Mouse (Mus musculus) adrenal gland, postnatal 25 days (tissue): ENCODE results near the gene Srsf3. TPM values are rescaled to one million over a fixed set of nuclear protein-coding genes. Genes with fewer than 3 reads are reported as not detected.

ENCODE experiments used
- DNase-seq: peaks from one replicate; pipeline ENCODE4 v3.0.0; 2021; ENCODE audit warnings: mixed read lengths
- total RNA-seq: library from RNA; stranded (reverse); gene quantifications from 2 replicates; pipeline ENCODE4 v1.2.3, GENCODE M21; 2021

Gene Srsf3
- total RNA-seq, 1 experiment from 2014 or later, result 172 TPM

- DNase-seq, result peak; percentile 54
Observed at GRCm38 (mm10) chr17:29045741-29046530, 13.5 kb downstream of the Srsf3 start.

GRCm38 (mm10) chr17:29046863-29047262 lies 14.4 kb downstream of the Srsf3 start:
- no peak for DNase-seq

- DNase-seq, result no peak
Observed at GRCm38 (mm10) chr17:29047697-29048514, 15.5 kb downstream of the Srsf3 start.

GRCm38 (mm10) chr17:29048748-29049507 lies 16.5 kb downstream of the Srsf3 start:
- peak; percentile 80 for DNase-seq

- DNase-seq, result no peak
Observed at GRCm38 (mm10) chr17:29049508-29049889, 17.1 kb downstream of the Srsf3 start.

- no peak for DNase-seq
Observed at GRCm38 (mm10) chr17:29049923-29050322, 17.5 kb downstream of the Srsf3 start.

- DNase-seq, result no peak
Observed at GRCm38 (mm10) chr17:29050791-29051190, 18.4 kb downstream of the Srsf3 start.

GRCm38 (mm10) chr17:29053067-29053466 lies 20.6 kb downstream of the Srsf3 start:
- DNase-seq, result no peak

GRCm38 (mm10) chr17:29053841-29054240 lies 21.4 kb downstream of the Srsf3 start:
- peak; percentile 41 for DNase-seq

GRCm38 (mm10) chr17:29054429-29054828 lies 22.0 kb downstream of the Srsf3 start:
- no peak for DNase-seq

GRCm38 (mm10) chr17:29055586-29055985 lies 23.2 kb downstream of the Srsf3 start:
- no peak for DNase-seq

GRCm38 (mm10) chr17:29056207-29056606 lies 23.8 kb downstream of the Srsf3 start:
- no peak for DNase-seq

GRCm38 (mm10) chr17:29056699-29057151 lies 24.3 kb downstream of the Srsf3 start:
- no peak for DNase-seq

- no peak for DNase-seq
Observed at GRCm38 (mm10) chr17:29057361-29057890, 25.0 kb downstream of the Srsf3 start.

GRCm38 (mm10) chr17:29057961-29058360 lies 25.5 kb downstream of the Srsf3 start:
- DNase-seq, result no peak

- no peak for DNase-seq
Observed at GRCm38 (mm10) chr17:29058487-29058886, 26.1 kb downstream of the Srsf3 start.

GRCm38 (mm10) chr17:29059581-29059980 lies 27.2 kb downstream of the Srsf3 start:
- no peak for DNase-seq

GRCm38 (mm10) chr17:29060946-29061345 lies 28.5 kb downstream of the Srsf3 start:
- no peak for DNase-seq

GRCm38 (mm10) chr17:29062119-29063035 lies 29.9 kb downstream of the Srsf3 start:
- DNase-seq, result no peak

GRCm38 (mm10) chr17:29063121-29063987 lies 30.9 kb downstream of the Srsf3 start:
- no peak for DNase-seq
